Mouse (Mus musculus): Measurements from ENCODE around the gene Sesn2. TPM values are rescaled to one million over a fixed set of nuclear protein-coding genes. Genes with fewer than 3 reads are reported as not detected.

Sesn2 gene
- polyA plus RNA-seq, 1 experiment from 2014 or later, result 9.0 TPM

- Histone ChIP-seq H3K4me3 (no peak overlapping the region), H3K27me3 (no peaks in the 10 kb centered on the region), H3K27ac (no peak overlapping the region), H3K4me2 (no peak overlapping the region), H3K36me3 (peaks cover 24% of the 10 kb centered on the region), H3K9ac (no peak overlapping the region), H3K9me3 (no peaks in the 10 kb centered on the region), H3K4me1 (peaks cover 19% of the 10 kb centered on the region)
- WGBS, result 95% methylated on average over 20 of the region's 20 CpGs
- ATAC-seq (ENCODE audit: insufficient number of reproducible peaks, insufficient read depth, low FRiP score, low TSS enrichment, low read depth), result no peak
Measured at GRCm38 (mm10) chr4:132530033-132530804, 19.9 kb upstream of the Sesn2 start.

- Histone ChIP-seq H3K27me3 (no peaks in the 10 kb centered on the region), H3K27ac (no peak overlapping the region), H3K9ac (no peak overlapping the region), H3K4me3 (no peak overlapping the region), H3K4me1 (peaks cover 22% of the 10 kb centered on the region), H3K36me3 (peaks cover 24% of the 10 kb centered on the region), H3K9me3 (no peaks in the 10 kb centered on the region), H3K4me2 (no peak overlapping the region)
- WGBS, result 83% methylated on average over 4 of the region's 4 CpGs
- no peak for ATAC-seq (ENCODE audit: insufficient number of reproducible peaks, insufficient read depth, low FRiP score, low TSS enrichment, low read depth)
Measured at GRCm38 (mm10) chr4:132529344-132529743, 19.0 kb upstream of the Sesn2 start.

GRCm38 (mm10) chr4:132527917-132528522, 17.7 kb upstream of the Sesn2 start:
- 87% methylated on average over 8 of the region's 8 CpGs for WGBS
- no peak for ATAC-seq (ENCODE audit: insufficient number of reproducible peaks, insufficient read depth, low FRiP score, low TSS enrichment, low read depth)
- H3K9ac ChIP-seq, result no peak overlapping the region

GRCm38 (mm10) chr4:132526678-132527077, 16.4 kb upstream of the Sesn2 start:
- Histone ChIP-seq H3K4me3 (no peak overlapping the region), H3K27ac (no peak overlapping the region), H3K4me1 (peaks cover 12% of the 10 kb centered on the region), H3K27me3 (no peaks in the 10 kb centered on the region), H3K9me3 (no peaks in the 10 kb centered on the region), H3K4me2 (no peak overlapping the region), H3K9ac (no peak overlapping the region), H3K36me3 (peaks cover 22% of the 10 kb centered on the region)
- no peak; the same call in 1 of the 2 replicates for ATAC-seq (ENCODE audit: insufficient number of reproducible peaks, insufficient read depth, low FRiP score, low TSS enrichment, low read depth)
- 43% methylated on average over 2 of the region's 2 CpGs for WGBS

More at GRCm38 (mm10) chr4:132527917-132528522, 17.7 kb upstream of the Sesn2 start:
- Histone ChIP-seq H3K4me3 (no peak overlapping the region), H3K4me1 (peaks cover 21% of the 10 kb centered on the region), H3K27me3 (no peaks in the 10 kb centered on the region), H3K27ac (no peak overlapping the region), H3K36me3 (peaks cover 24% of the 10 kb centered on the region), H3K4me2 (no peak overlapping the region), H3K9me3 (no peaks in the 10 kb centered on the region)

- H3K4me2 ChIP-seq, result no peak overlapping the region
- H3K27me3 ChIP-seq, result no peaks in the 10 kb centered on the region
- peaks cover 10% of the 10 kb centered on the region for H3K4me1 ChIP-seq
- no peaks in the 10 kb centered on the region for H3K9me3 ChIP-seq
- H3K4me3 ChIP-seq, result no peak overlapping the region
- peaks cover 6% of the 10 kb centered on the region for H3K36me3 ChIP-seq
- no peak for ATAC-seq (ENCODE audit: insufficient number of reproducible peaks, insufficient read depth, low FRiP score, low TSS enrichment, low read depth)
- no peak overlapping the region; the same call in 1 of the 2 replicates for H3K9ac ChIP-seq
- peak overlapping the region; percentile 60 for H3K27ac ChIP-seq
- WGBS, result 48% methylated on average over 6 of the region's 6 CpGs
Measured at GRCm38 (mm10) chr4:132524808-132525207, 14.5 kb upstream of the Sesn2 start.

GRCm38 (mm10) chr4:132524321-132524741, 14.0 kb upstream of the Sesn2 start:
- Histone ChIP-seq H3K9me3 (no peaks in the 10 kb centered on the region), H3K4me1 (peaks cover 10% of the 10 kb centered on the region), H3K4me3 (no peak overlapping the region), H3K4me2 (0 out of 2 replicates have a peak overlapping the region, but pooled peaks have one; percentile 3), H3K27me3 (no peaks in the 10 kb centered on the region), H3K27ac (peak overlapping the region; percentile 60), H3K9ac (peak overlapping the region; percentile 21; the same call in 1 of the 2 replicates), H3K36me3 (peaks cover under 1% of the 10 kb centered on the region)
- no peak for ATAC-seq (ENCODE audit: insufficient number of reproducible peaks, insufficient read depth, low FRiP score, low TSS enrichment, low read depth)
- 20% methylated on average over 11 of the region's 11 CpGs for WGBS

GRCm38 (mm10) chr4:132519188-132519587, 8.9 kb upstream of the Sesn2 start:
- Histone ChIP-seq H3K4me2 (no peak overlapping the region), H3K9ac (no peak overlapping the region), H3K27ac (no peak overlapping the region), H3K27me3 (no peaks in the 10 kb centered on the region), H3K4me3 (no peak overlapping the region), H3K36me3 (no peaks in the 10 kb centered on the region), H3K9me3 (no peaks in the 10 kb centered on the region), H3K4me1 (peaks cover 6% of the 10 kb centered on the region)
- no peak for ATAC-seq (ENCODE audit: insufficient number of reproducible peaks, insufficient read depth, low FRiP score, low TSS enrichment, low read depth)
- 92% methylated on average over 3 of the region's 3 CpGs for WGBS

GRCm38 (mm10) chr4:132518066-132518465, 7.8 kb upstream of the Sesn2 start:
- ATAC-seq (ENCODE audit: insufficient number of reproducible peaks, insufficient read depth, low FRiP score, low TSS enrichment, low read depth), result no peak
- no peak overlapping the region for H3K4me3 ChIP-seq
- WGBS, result 78% methylated on average over 8 of the region's 8 CpGs
- H3K9me3 ChIP-seq, result no peaks in the 10 kb centered on the region
- no peak overlapping the region for H3K4me2 ChIP-seq
- H3K27me3 ChIP-seq, result no peaks in the 10 kb centered on the region
- H3K27ac ChIP-seq, result no peak overlapping the region
- no peak overlapping the region for H3K9ac ChIP-seq
- H3K36me3 ChIP-seq, result no peaks in the 10 kb centered on the region
- peaks cover 10% of the 10 kb centered on the region; the same call in 1 of the 2 replicates for H3K4me1 ChIP-seq

- no peaks in the 10 kb centered on the region for H3K27me3 ChIP-seq
- peak overlapping the region; percentile 86 for H3K27ac ChIP-seq
- peak overlapping the region; percentile 51 for H3K4me3 ChIP-seq
- peak; percentile 96 for ATAC-seq (ENCODE audit: insufficient number of reproducible peaks, insufficient read depth, low FRiP score, low TSS enrichment, low read depth)
- WGBS, result 20% methylated on average over 22 of the region's 22 CpGs
- peak overlapping the region; percentile 65 for H3K9ac ChIP-seq
- no peaks in the 10 kb centered on the region for H3K36me3 ChIP-seq
- peaks cover 13% of the 10 kb centered on the region for H3K4me1 ChIP-seq
- H3K4me2 ChIP-seq, result peak overlapping the region; percentile 90
- H3K9me3 ChIP-seq, result no peaks in the 10 kb centered on the region
Measured at GRCm38 (mm10) chr4:132515369-132516155, 5.3 kb upstream of the Sesn2 start.

- Histone ChIP-seq H3K27ac (peak overlapping the region; percentile 86), H3K4me3 (peak overlapping the region; percentile 51), H3K36me3 (no peaks in the 10 kb centered on the region), H3K27me3 (no peaks in the 10 kb centered on the region), H3K4me1 (peaks cover 14% of the 10 kb centered on the region), H3K9me3 (no peaks in the 10 kb centered on the region), H3K4me2 (peak overlapping the region; percentile 90), H3K9ac (peak overlapping the region; percentile 65)
- under 1% methylated on average over 21 of the region's 21 CpGs for WGBS
- ATAC-seq (ENCODE audit: insufficient number of reproducible peaks, insufficient read depth, low FRiP score, low TSS enrichment, low read depth), result no peak
Measured at GRCm38 (mm10) chr4:132514555-132515135, 4.3 kb upstream of the Sesn2 start.
